Mouse (Mus musculus) ES-Bruce4 (cell line): ENCODE measurements around the gene Tex29. TPM values are rescaled to one million over a fixed set of nuclear protein-coding genes. Genes with fewer than 3 reads are reported as not detected.

Experiments used
- H3K27ac ChIP-seq: 2 replicates; pipeline ENCODE4 v1.5.1; 2012; ENCODE audit warnings: low read length, inconsistent platforms; ENCODE audit not compliant: insufficient read depth
- H3K27me3 ChIP-seq: 2 replicates; pipeline ENCODE4 v1.6.1; 2012; ENCODE audit warnings: mild to moderate bottlenecking, low read length, inconsistent platforms; ENCODE audit not compliant: control insufficient read depth, poor library complexity, insufficient read depth, severe bottlenecking
- H3K36me3 ChIP-seq: 2 replicates; pipeline ENCODE4 v1.6.1; 2012; ENCODE audit warnings: inconsistent platforms, mild to moderate bottlenecking, low read length, moderate library complexity; ENCODE audit not compliant: control insufficient read depth, poor library complexity, insufficient read depth, severe bottlenecking
- H3K4me1 ChIP-seq: one replicate; pipeline ENCODE4 v1.8.1; 2011; ENCODE audit warnings: low read length; ENCODE audit not compliant: control insufficient read depth, insufficient read depth
- H3K4me3 ChIP-seq: 2 replicates; pipeline ENCODE4 v1.5.1; 2011; ENCODE audit warnings: low read depth, mild to moderate bottlenecking, low read length
- H3K9ac ChIP-seq: 2 replicates; pipeline ENCODE4 v1.6.1; 2012; ENCODE audit warnings: low read depth, mild to moderate bottlenecking, inconsistent platforms; ENCODE audit not compliant: poor library complexity, severe bottlenecking
- H3K9me3 ChIP-seq: replicated peaks from 2 replicates; pipeline ENCODE4 v1.6.1; 2012; ENCODE audit warnings: mild to moderate bottlenecking, low read length, inconsistent platforms; ENCODE audit not compliant: control insufficient read depth, poor library complexity, insufficient read depth, severe bottlenecking
- CTCF ChIP-seq: IDR thresholded peaks from one replicate; pipeline ENCODE4 v1.8.1; 2011; ENCODE audit warnings: low read depth, low read length
- EP300 ChIP-seq: IDR thresholded peaks from 2 replicates; pipeline ENCODE4 v1.6.1; 2011; ENCODE audit warnings: low read depth, low read length; ENCODE audit not compliant: insufficient read depth
- POLR2A ChIP-seq: IDR thresholded peaks from one replicate; pipeline ENCODE4 v1.8.1; 2011; ENCODE audit warnings: low read length; ENCODE audit not compliant: insufficient read depth
- polyA plus RNA-seq: library from polyadenylated mRNA; stranded (reverse); fragments of >200 nt; gene quantifications from 2 replicates; pipeline ENCODE4 v1.2.4, GENCODE M21; 2011; ENCODE audit warnings: low read depth; ENCODE audit not compliant: missing spikeins, insufficient read depth, insufficient read length

Gene Tex29
- polyA plus RNA-seq, 1 experiment, result not detected

- Histone ChIP-seq H3K36me3 (peaks cover under 1% of the 10 kb centered on the region), H3K9me3 (no peaks in the 10 kb centered on the region)
These were observed 39.8 kb upstream of the Tex29 start for GRCm38 (mm10) chr8:11800481-11800880.

GRCm38 (mm10) chr8:11801571-11801970, 38.7 kb upstream of the Tex29 start:
- Histone ChIP-seq H3K27me3 (no peaks in the 10 kb centered on the region), H3K4me3 (no peak overlapping the region), H3K4me1 (no peaks in the 10 kb centered on the region), H3K9me3 (no peaks in the 10 kb centered on the region), H3K9ac (no peak overlapping the region), H3K36me3 (peaks cover 5% of the 10 kb centered on the region), H3K27ac (no peak overlapping the region)
- TF ChIP-seq CTCF (no peak), POLR2A (no peak)

More at GRCm38 (mm10) chr8:11800481-11800880, 39.8 kb upstream of the Tex29 start:
- no peak for TF ChIP-seq POLR2A
- TF ChIP-seq CTCF, result no peak
- TF ChIP-seq EP300, result no peak
- no peak overlapping the region for H3K27ac ChIP-seq
- no peak overlapping the region for H3K9ac ChIP-seq
- no peak overlapping the region for H3K4me3 ChIP-seq
- H3K27me3 ChIP-seq, result no peaks in the 10 kb centered on the region
- no peaks in the 10 kb centered on the region for H3K4me1 ChIP-seq

- TF ChIP-seq POLR2A, result no peak
- TF ChIP-seq CTCF, result no peak
- no peak for TF ChIP-seq EP300
- H3K27ac ChIP-seq, result no peak overlapping the region
- no peaks in the 10 kb centered on the region for H3K9me3 ChIP-seq
- H3K4me1 ChIP-seq, result no peaks in the 10 kb centered on the region
- no peaks in the 10 kb centered on the region for H3K27me3 ChIP-seq
- peaks cover 24% of the 10 kb centered on the region for H3K36me3 ChIP-seq
- no peak overlapping the region for H3K9ac ChIP-seq
- no peak overlapping the region for H3K4me3 ChIP-seq
These were observed 35.4 kb upstream of the Tex29 start for GRCm38 (mm10) chr8:11804914-11805313.

- Histone ChIP-seq H3K36me3 (peaks cover 35% of the 10 kb centered on the region), H3K4me1 (no peaks in the 10 kb centered on the region), H3K9me3 (no peaks in the 10 kb centered on the region), H3K9ac (no peak overlapping the region), H3K27me3 (no peaks in the 10 kb centered on the region), H3K27ac (no peak overlapping the region), H3K4me3 (no peak overlapping the region)
- no peak for TF ChIP-seq POLR2A
- no peak for TF ChIP-seq EP300
- TF ChIP-seq CTCF, result no peak
These were observed 34.0 kb upstream of the Tex29 start for GRCm38 (mm10) chr8:11806252-11806651.

GRCm38 (mm10) chr8:11807361-11807760, 32.9 kb upstream of the Tex29 start:
- Histone ChIP-seq H3K9me3 (no peaks in the 10 kb centered on the region), H3K27ac (no peak overlapping the region), H3K4me1 (no peaks in the 10 kb centered on the region), H3K36me3 (peaks cover 35% of the 10 kb centered on the region), H3K4me3 (no peak overlapping the region), H3K9ac (no peak overlapping the region), H3K27me3 (no peaks in the 10 kb centered on the region)
- TF ChIP-seq CTCF, result no peak
- TF ChIP-seq POLR2A, result no peak
- no peak for TF ChIP-seq EP300

GRCm38 (mm10) chr8:11808047-11808446, 32.2 kb upstream of the Tex29 start:
- Histone ChIP-seq H3K27me3 (no peaks in the 10 kb centered on the region), H3K4me1 (no peaks in the 10 kb centered on the region), H3K9me3 (no peaks in the 10 kb centered on the region), H3K9ac (no peak overlapping the region), H3K36me3 (peaks cover 42% of the 10 kb centered on the region), H3K27ac (no peak overlapping the region), H3K4me3 (no peak overlapping the region)
- TF ChIP-seq EP300 (no peak), POLR2A (no peak), CTCF (no peak)
